Mouse (Mus musculus) spleen, adult 12 weeks (tissue): ENCODE data around the gene Gm47955.
"Not testable (repeated sequence)": the region's sequence is repeated elsewhere in the genome, so short reads cannot be mapped to it uniquely, and the experiment has no call there.

ENCODE experiments used
- DNase-seq: peaks from one replicate; pipeline ENCODE4 v3.0.0; 2022; ENCODE audit warnings: low spot score

Gene Gm47955

GRCm38 (mm10) chr1:82992093-82992492 is 32.0 kb downstream of the Gm47955 start:
- DNase-seq = no peak

DNA sequence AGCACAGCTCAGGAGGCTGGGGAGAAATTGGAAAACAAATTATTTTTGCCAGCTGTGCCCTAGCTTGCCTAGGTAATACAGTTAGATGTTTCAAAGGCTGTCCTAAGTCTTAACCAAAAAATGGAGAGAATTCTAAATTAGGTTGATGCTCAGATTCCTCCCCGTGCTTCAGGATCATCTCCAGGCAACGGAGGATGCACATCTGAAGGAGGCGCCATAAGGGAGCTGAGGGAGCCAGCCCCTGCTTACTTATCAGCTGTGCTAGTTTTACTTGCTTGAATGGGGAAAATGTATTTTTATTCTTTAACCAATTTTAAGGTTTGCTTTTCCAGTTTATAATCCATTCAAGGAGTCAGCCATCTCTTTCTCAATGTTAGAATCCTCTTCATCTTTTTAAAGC is 33.9 kb downstream of the Gm47955 start:
- no peak for DNase-seq

DNA sequence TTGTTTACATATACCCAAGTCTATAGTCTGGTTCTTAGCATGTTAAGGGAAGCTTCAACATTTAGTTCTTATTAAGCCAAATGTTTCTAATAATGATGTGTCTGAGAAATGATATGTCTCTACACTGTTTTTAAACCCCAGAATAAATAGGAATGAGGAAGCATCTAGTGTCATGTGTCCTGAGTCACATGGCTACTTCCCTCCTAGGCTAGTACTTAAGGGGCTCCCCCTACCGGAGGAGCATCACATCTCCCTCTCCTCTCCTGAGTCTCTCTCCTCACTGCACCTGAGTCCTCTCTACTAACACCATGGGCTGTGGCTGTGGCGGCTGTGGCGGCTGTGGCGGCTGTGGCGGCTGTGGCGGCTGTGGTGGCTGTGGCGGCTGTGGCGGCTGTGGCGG is 40.2 kb downstream of the Gm47955 start, which contains the start of gene Gm47959:
TSS of gene Gm47959 (plus strand) at position 243 of the 400 bp plus-strand sequence.
- DNase-seq = not testable (repeated sequence)

- DNase-seq = no peak
These were observed 46.4 kb downstream of the Gm47955 start for GRCm38 (mm10) chr1:83006218-83007179.

DNA sequence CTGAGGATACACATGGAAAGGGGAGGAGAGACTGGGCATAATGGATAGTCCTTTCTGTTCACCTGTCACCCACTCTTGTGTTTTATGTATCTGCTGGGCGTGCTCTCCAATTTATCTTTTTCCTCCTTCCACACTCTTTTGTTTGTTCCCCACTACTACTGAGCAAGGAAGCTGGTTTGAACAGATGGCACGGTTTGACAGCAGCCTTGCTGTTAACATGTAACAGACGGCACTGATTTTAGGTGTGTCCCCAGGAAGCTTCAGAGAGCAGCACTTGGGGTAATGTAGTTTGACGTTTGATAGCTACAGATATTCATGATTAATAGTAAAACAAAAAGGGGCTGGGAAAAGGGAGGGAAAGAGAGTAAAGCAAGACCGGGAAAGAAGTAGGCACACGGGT is 47.4 kb downstream of the Gm47955 start:
- no peak for DNase-seq
